Mouse (Mus musculus) cerebellum, postnatal 36 days (tissue): ENCODE measurements around the gene Pde7b.

ENCODE experiments used
- DNase-seq, 2 experiments: peaks; one replicate each; pipeline ENCODE4 v3.0.0; 2021 to 2022; ENCODE audit warnings: mixed read lengths in 2 of 2

The Pde7b gene

GRCm38 (mm10) chr10:20724906-20725305 is at the start of gene Pde7b:
Gene Pde7b (minus strand): TSS chr10:20725078.
- DNase-seq = peak; percentile 54 to 63

- no peak for DNase-seq
These were observed 47.2 kb upstream of the Pde7b start for GRCm38 (mm10) chr10:20772056-20772455.

GRCm38 (mm10) chr10:20770418-20770888 is 45.6 kb upstream of the Pde7b start:
- DNase-seq = no peak

- no peak for DNase-seq
These were observed 44.9 kb upstream of the Pde7b start for GRCm38 (mm10) chr10:20769557-20770417.

GRCm38 (mm10) chr10:20764352-20764751 is 39.5 kb upstream of the Pde7b start:
- DNase-seq = no peak

- no peak for DNase-seq
These were observed 34.1 kb upstream of the Pde7b start for GRCm38 (mm10) chr10:20758939-20759338.

GRCm38 (mm10) chr10:20758259-20758658 is 33.4 kb upstream of the Pde7b start:
- DNase-seq = no peak

GRCm38 (mm10) chr10:20756219-20756618 is 31.3 kb upstream of the Pde7b start:
- DNase-seq = no peak

GRCm38 (mm10) chr10:20752883-20753282 is 28.0 kb upstream of the Pde7b start:
- no peak for DNase-seq

GRCm38 (mm10) chr10:20750642-20751251 is 25.9 kb upstream of the Pde7b start:
- DNase-seq = no peak

- no peak for DNase-seq
These were observed 24.1 kb upstream of the Pde7b start for GRCm38 (mm10) chr10:20748938-20749337.

- DNase-seq = no peak
These were observed 22.4 kb upstream of the Pde7b start for GRCm38 (mm10) chr10:20747229-20747628.

- no peak for DNase-seq
These were observed 14.9 kb upstream of the Pde7b start for GRCm38 (mm10) chr10:20739801-20740200.

- DNase-seq = no peak
These were observed 12.3 kb upstream of the Pde7b start for GRCm38 (mm10) chr10:20737146-20737545.

GRCm38 (mm10) chr10:20735775-20736449 is 11.0 kb upstream of the Pde7b start:
- DNase-seq = no peak

- DNase-seq = no peak
These were observed 8.7 kb upstream of the Pde7b start for GRCm38 (mm10) chr10:20733576-20733975.

- DNase-seq = no peak
These were observed 7.3 kb upstream of the Pde7b start for GRCm38 (mm10) chr10:20732180-20732579.

- no peak for DNase-seq
These were observed 5.2 kb upstream of the Pde7b start for GRCm38 (mm10) chr10:20730034-20730433.

GRCm38 (mm10) chr10:20725384-20725983 is 606 bp upstream of the Pde7b start:
- no peak for DNase-seq

GRCm38 (mm10) chr10:20724451-20724850 is 427 bp downstream of the Pde7b start:
- DNase-seq = no peak

- DNase-seq = no peak
These were observed 916 bp downstream of the Pde7b start for GRCm38 (mm10) chr10:20723962-20724361.

- DNase-seq = no peak
These were observed 1.4 kb downstream of the Pde7b start for GRCm38 (mm10) chr10:20723521-20723915.
